Mouse (Mus musculus) R1 (cell line): ENCODE measurements around the gene Cd83.
A peak's percentile ranks its signal among the peaks of the same experiment; 100 is the strongest.

Experiments
- DNase-seq: peaks from one replicate; pipeline ENCODE4 v3.0.0-alpha.2; 2018; ENCODE audit warnings: low read depth, low spot score

Gene Cd83

GRCm38 (mm10) chr13:43806371-43807271, 22.0 kb downstream of the Cd83 start:
- DNase-seq, result peak; percentile 75

- no peak for DNase-seq
Observed at GRCm38 (mm10) chr13:43807272-43807675, 22.7 kb downstream of the Cd83 start.

GRCm38 (mm10) chr13:43810621-43811020, 26.0 kb downstream of the Cd83 start:
- no peak for DNase-seq

GRCm38 (mm10) chr13:43811835-43812234, 27.3 kb downstream of the Cd83 start:
- no peak for DNase-seq

GRCm38 (mm10) chr13:43813431-43813830, 28.9 kb downstream of the Cd83 start:
- no peak for DNase-seq

GRCm38 (mm10) chr13:43817461-43817860, 32.9 kb downstream of the Cd83 start:
- no peak for DNase-seq

GRCm38 (mm10) chr13:43818307-43819019, 33.9 kb downstream of the Cd83 start:
- DNase-seq, result no peak

GRCm38 (mm10) chr13:43819020-43819310, 34.4 kb downstream of the Cd83 start:
- no peak for DNase-seq

GRCm38 (mm10) chr13:43820071-43820470, 35.5 kb downstream of the Cd83 start:
- no peak for DNase-seq

- no peak for DNase-seq
Observed at GRCm38 (mm10) chr13:43822306-43822705, 37.7 kb downstream of the Cd83 start.

- no peak for DNase-seq
Observed at GRCm38 (mm10) chr13:43828648-43829047, 44.1 kb downstream of the Cd83 start.

GRCm38 (mm10) chr13:43830892-43831673, 46.5 kb downstream of the Cd83 start:
- DNase-seq, result no peak

- no peak for DNase-seq
Observed at GRCm38 (mm10) chr13:43832731-43833130, 48.2 kb downstream of the Cd83 start.

- no peak for DNase-seq
Observed at GRCm38 (mm10) chr13:43836376-43836775, 51.8 kb downstream of the Cd83 start.

- DNase-seq, result peak; percentile 46
Observed at GRCm38 (mm10) chr13:43837812-43838211, 53.2 kb downstream of the Cd83 start.

- DNase-seq, result no peak
Observed at GRCm38 (mm10) chr13:43845151-43845550, 60.6 kb downstream of the Cd83 start.

GRCm38 (mm10) chr13:43847186-43847585, 62.6 kb downstream of the Cd83 start:
- no peak for DNase-seq

- peak; percentile 30 for DNase-seq
Observed at GRCm38 (mm10) chr13:43849816-43850215, 65.2 kb downstream of the Cd83 start.

- DNase-seq, result no peak
Observed at GRCm38 (mm10) chr13:43851108-43851507, 66.5 kb downstream of the Cd83 start.
